Mouse (Mus musculus): ENCODE results near the gene Nkx2-4. TPM values are rescaled to one million over a fixed set of nuclear protein-coding genes. Genes with fewer than 3 reads are reported as not detected.

The Nkx2-4 gene
- polyA plus RNA-seq, 1 experiment from 2014 or later = not detected

- no peak for ATAC-seq (ENCODE audit: borderline replicate concordance, extremely low read depth, low FRiP score, low TSS enrichment)
Observed at GRCm38 (mm10) chr2:147069077-147069476, 16.2 kb downstream of the Nkx2-4 start.

GRCm38 (mm10) chr2:147067480-147068246 is 17.6 kb downstream of the Nkx2-4 start:
- Histone ChIP-seq H3K27ac (no peak overlapping the region), H3K4me1 (no peaks in the 10 kb centered on the region), H3K4me3 (no peak overlapping the region), H3K27me3 (no peaks in the 10 kb centered on the region), H3K9me3 (no peaks in the 10 kb centered on the region), H3K36me3 (peaks cover 31% of the 10 kb centered on the region), H3K9ac (no peak overlapping the region), H3K4me2 (no peak overlapping the region)
- no peak for ATAC-seq (ENCODE audit: borderline replicate concordance, extremely low read depth, low FRiP score, low TSS enrichment)
- 87% methylated on average over 1 of the region's 1 CpGs for WGBS

More at GRCm38 (mm10) chr2:147069077-147069476, 16.2 kb downstream of the Nkx2-4 start:
- Histone ChIP-seq H3K4me3 (no peak overlapping the region), H3K4me2 (no peak overlapping the region), H3K27me3 (no peaks in the 10 kb centered on the region), H3K4me1 (no peaks in the 10 kb centered on the region), H3K9me3 (no peaks in the 10 kb centered on the region), H3K27ac (no peak overlapping the region), H3K36me3 (peaks cover 33% of the 10 kb centered on the region), H3K9ac (no peak overlapping the region)
- WGBS = 74% methylated on average over 1 of the region's 1 CpGs

- H3K4me1 ChIP-seq = no peaks in the 10 kb centered on the region
- H3K27ac ChIP-seq = no peak overlapping the region
- H3K27me3 ChIP-seq = no peaks in the 10 kb centered on the region
- no peak overlapping the region for H3K4me2 ChIP-seq
- peaks cover 60% of the 10 kb centered on the region for H3K36me3 ChIP-seq
- ATAC-seq (ENCODE audit: borderline replicate concordance, extremely low read depth, low FRiP score, low TSS enrichment) = no peak
- H3K4me3 ChIP-seq = no peak overlapping the region
- no peaks in the 10 kb centered on the region for H3K9me3 ChIP-seq
- 81% methylated on average over 2 of the region's 2 CpGs for WGBS
- no peak overlapping the region for H3K9ac ChIP-seq
Observed at GRCm38 (mm10) chr2:147053229-147053892, 31.9 kb downstream of the Nkx2-4 start.

- Histone ChIP-seq H3K4me2 (no peak overlapping the region), H3K4me1 (no peaks in the 10 kb centered on the region), H3K9ac (no peak overlapping the region), H3K9me3 (no peaks in the 10 kb centered on the region), H3K4me3 (no peak overlapping the region), H3K36me3 (peaks cover 42% of the 10 kb centered on the region), H3K27ac (no peak overlapping the region), H3K27me3 (no peaks in the 10 kb centered on the region)
- ATAC-seq (ENCODE audit: borderline replicate concordance, extremely low read depth, low FRiP score, low TSS enrichment) = no peak
- WGBS = 91% methylated on average over 3 of the region's 3 CpGs
Observed at GRCm38 (mm10) chr2:147047051-147047450, 38.2 kb downstream of the Nkx2-4 start.

GRCm38 (mm10) chr2:147035864-147036263 is 49.4 kb downstream of the Nkx2-4 start:
- Histone ChIP-seq H3K27me3 (no peaks in the 10 kb centered on the region), H3K4me1 (no peaks in the 10 kb centered on the region), H3K9me3 (no peaks in the 10 kb centered on the region), H3K4me3 (no peak overlapping the region), H3K36me3 (peaks cover 35% of the 10 kb centered on the region), H3K27ac (no peak overlapping the region), H3K4me2 (no peak overlapping the region), H3K9ac (no peak overlapping the region)
- WGBS = 94% methylated on average over 2 of the region's 2 CpGs
- no peak for ATAC-seq (ENCODE audit: borderline replicate concordance, extremely low read depth, low FRiP score, low TSS enrichment)

Other genes with a start within 250 kb of the Nkx2-4 start
- gene Kiz, start 229.6 kb downstream of the Nkx2-4 start, polyA plus RNA-seq (2015; fragmentation: Nextera tagmentation; extraction: Ambion mirVana) = 29.5 and 34.9 TPM in 2 replicates
- 77.3 and 77.6 TPM in 2 replicates for gene Xrn2, start 72.4 kb downstream of the Nkx2-4 start, polyA plus RNA-seq (2015; fragmentation: Nextera tagmentation; extraction: Ambion mirVana)
- not detected in 2 replicates for gene Nkx2-2, start 108.8 kb upstream of the Nkx2-4 start, polyA plus RNA-seq (2015; fragmentation: Nextera tagmentation; extraction: Ambion mirVana)

Measured in lung, embryonic 15.5 days (tissue).